Mouse (Mus musculus): ENCODE results near the gene Tbx10. TPM values are rescaled to one million over a fixed set of nuclear protein-coding genes. Genes with fewer than 3 reads are reported as not detected.
A peak's percentile ranks its signal among the peaks of the same experiment; 100 is the strongest.

Gene Tbx10
- not detected in 2 replicates for polyA plus RNA-seq (2014; fragmentation: Nextera tagmentation; extraction: Ambion mirVana)

DNA sequence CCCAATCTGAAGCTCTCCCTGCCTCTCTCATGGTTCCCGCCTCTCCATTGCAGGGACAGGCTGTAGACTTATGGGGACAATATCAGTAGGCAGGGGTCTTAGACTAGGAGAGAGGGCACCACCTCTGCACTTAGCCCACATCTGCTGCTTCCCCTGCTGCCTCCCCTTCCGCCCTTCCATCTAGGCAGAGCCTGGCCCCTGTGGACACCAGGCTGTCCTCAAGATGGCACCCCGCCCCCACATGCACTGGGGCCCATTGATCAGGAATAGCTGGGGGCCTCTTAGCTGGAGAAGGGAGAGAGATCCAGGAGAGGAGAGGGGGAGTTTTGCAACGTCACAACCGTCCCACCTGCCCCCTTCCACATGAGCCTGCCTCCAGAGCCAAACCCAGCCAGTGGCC is at the start of gene Tbx10:
Tbx10 (plus strand) TSS at position 337 of the 400 bp plus-strand sequence.
- WGBS, result 45% methylated on average over 5 of the region's 5 CpGs
- no peaks in the 10 kb centered on the region for H3K27me3 ChIP-seq (ENCODE audit: control insufficient read depth, insufficient read depth, low read length)
- ATAC-seq (ENCODE audit: insufficient number of reproducible peaks, insufficient read depth, low FRiP score, low read depth), result no peak

DNA sequence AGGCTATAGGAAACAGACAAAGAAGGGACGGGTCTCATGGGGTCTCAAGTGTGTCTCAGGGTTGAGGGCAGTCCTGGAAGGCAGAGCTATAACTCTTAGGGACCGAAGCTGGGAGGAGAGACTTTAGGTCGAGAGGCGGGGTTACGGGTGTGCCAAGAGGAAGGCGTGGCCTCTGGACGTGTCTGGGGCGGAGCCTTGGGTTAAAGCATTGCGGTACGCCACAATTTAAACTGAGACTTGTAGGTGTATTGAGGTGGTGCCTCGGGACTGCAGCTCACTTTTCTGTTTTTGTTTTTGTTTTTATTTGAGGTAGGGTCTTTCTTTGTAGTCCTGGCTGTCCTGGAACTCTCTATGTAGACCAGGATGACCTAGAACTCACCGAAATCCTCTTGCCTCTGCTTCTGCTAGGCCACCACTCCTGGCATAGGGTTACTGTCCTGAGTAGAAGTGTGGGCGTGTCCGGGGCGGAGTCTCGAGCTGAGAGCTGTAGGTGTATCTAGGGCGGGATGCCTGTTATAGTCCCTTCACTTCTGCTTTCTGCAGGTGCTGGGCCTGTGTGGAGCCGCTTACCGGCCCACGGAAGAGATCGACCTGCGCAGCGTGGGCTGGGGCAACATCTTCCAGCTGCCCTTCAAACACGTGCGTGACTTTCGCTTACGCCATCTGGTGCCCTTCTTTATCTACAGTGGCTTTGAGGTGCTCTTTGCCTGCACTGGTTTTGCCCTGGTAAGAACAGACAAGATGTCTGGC is 49.4 kb upstream of the Tbx10 start:
- ATAC-seq (ENCODE audit: insufficient number of reproducible peaks, insufficient read depth, low FRiP score, low read depth), result no peak
- Histone ChIP-seq H3K27ac (replicated peaks in 1 of 2; ENCODE audit: control insufficient read depth in 1 of 2, insufficient read depth in 1 of 2, low read depth in 2 of 2, low read length in 2 of 2) (no peak overlapping the region), H3K4me2 (ENCODE audit: low read length) (peak overlapping the region; percentile 56), H3K36me3 (ENCODE audit: control insufficient read depth, insufficient read depth, low read length) (no peaks in the 10 kb centered on the region), H3K27me3 (ENCODE audit: control insufficient read depth, insufficient read depth, low read length) (peaks cover 6% of the 10 kb centered on the region; the same call in 1 of the 2 replicates), H3K9ac (ENCODE audit: low read length) (no peak overlapping the region), H3K4me3 (ENCODE audit: control insufficient read depth in 1 of 2, insufficient read depth in 1 of 2, low read depth in 1 of 2, low read length in 2 of 2) (peak overlapping the region; percentile 7 to 24; a peak in 3 of 4 replicates), H3K9me3 (ENCODE audit: control insufficient read depth, low read length) (no peaks in the 10 kb centered on the region), H3K4me1 (ENCODE audit: control insufficient read depth in 2 of 2, insufficient read depth in 2 of 2, low read length in 2 of 2) (peaks cover 8 to 11% of the 10 kb centered on the region in 2 experiments)
- WGBS, result 17% methylated on average over 27 of the region's 27 CpGs

More for the DNA sequence above, at the start of gene Tbx10:
- Histone ChIP-seq H3K9me3 (ENCODE audit: control insufficient read depth, low read length) (no peaks in the 10 kb centered on the region), H3K4me2 (ENCODE audit: low read length) (no peak within 1 kb of the TSS), H3K4me3 (ENCODE audit: control insufficient read depth in 1 of 2, insufficient read depth in 1 of 2, low read depth in 1 of 2, low read length in 2 of 2) (no peak within 1 kb of the TSS), H3K9ac (ENCODE audit: low read length) (no peak within 1 kb of the TSS), H3K4me1 (ENCODE audit: control insufficient read depth in 2 of 2, insufficient read depth in 2 of 2, low read length in 2 of 2) (no peaks in the 10 kb centered on the region), H3K36me3 (ENCODE audit: control insufficient read depth, insufficient read depth, low read length) (no peaks in the 10 kb centered on the region), H3K27ac (replicated peaks in 1 of 2; ENCODE audit: control insufficient read depth in 1 of 2, insufficient read depth in 1 of 2, low read depth in 2 of 2, low read length in 2 of 2) (no peak within 1 kb of the TSS)

DNA sequence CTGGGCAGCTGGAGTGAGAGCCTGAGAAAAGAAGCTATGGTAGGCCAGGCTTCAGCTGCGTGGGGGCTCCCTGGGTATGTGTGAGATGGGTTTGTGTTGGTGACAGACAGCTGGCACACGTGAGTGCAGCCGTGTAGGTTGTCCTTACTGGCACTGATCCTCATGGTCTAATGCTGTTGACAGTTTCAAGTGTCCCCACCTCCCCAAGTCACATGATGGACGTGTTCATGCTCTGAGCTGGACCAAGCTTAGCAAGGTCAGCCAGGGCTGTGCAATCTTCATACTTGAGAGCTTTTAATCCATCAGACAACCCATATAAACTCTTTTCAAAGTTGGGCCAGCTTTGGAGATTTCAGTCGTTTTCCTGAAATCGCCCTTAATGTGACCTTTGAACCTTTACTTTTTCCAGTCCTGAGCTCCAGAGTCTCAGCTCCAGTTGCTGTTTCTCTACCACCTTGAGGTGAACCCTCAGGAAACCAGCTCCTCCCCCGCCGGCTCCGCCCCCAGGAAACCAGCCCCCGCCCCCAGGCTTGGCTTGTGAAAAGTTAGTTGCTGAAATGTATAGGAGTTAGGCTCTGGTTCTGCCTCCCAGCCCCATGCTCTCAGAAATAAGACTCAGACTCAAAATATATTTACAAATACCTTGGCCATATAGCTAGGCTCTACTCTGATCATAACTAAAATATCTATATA is 46.5 kb upstream of the Tbx10 start:
- Histone ChIP-seq H3K27me3 (ENCODE audit: control insufficient read depth, insufficient read depth, low read length) (peaks cover 6% of the 10 kb centered on the region; the same call in 1 of the 2 replicates), H3K4me3 (ENCODE audit: control insufficient read depth in 1 of 2, insufficient read depth in 1 of 2, low read depth in 1 of 2, low read length in 2 of 2) (no peak overlapping the region), H3K36me3 (ENCODE audit: control insufficient read depth, insufficient read depth, low read length) (no peaks in the 10 kb centered on the region), H3K27ac (replicated peaks in 1 of 2; ENCODE audit: control insufficient read depth in 1 of 2, insufficient read depth in 1 of 2, low read depth in 2 of 2, low read length in 2 of 2) (peak overlapping the region; percentile 21 to 62; a peak in 3 of 4 replicates), H3K9ac (ENCODE audit: low read length) (no peak overlapping the region), H3K4me2 (ENCODE audit: low read length) (no peak overlapping the region), H3K4me1 (ENCODE audit: control insufficient read depth in 2 of 2, insufficient read depth in 2 of 2, low read length in 2 of 2) (peaks cover 8 to 11% of the 10 kb centered on the region in 2 experiments), H3K9me3 (ENCODE audit: control insufficient read depth, low read length) (no peaks in the 10 kb centered on the region)
- peak; percentile 83 for ATAC-seq (ENCODE audit: insufficient number of reproducible peaks, insufficient read depth, low FRiP score, low read depth)
- WGBS, result 13% methylated on average over 10 of the region's 10 CpGs

DNA sequence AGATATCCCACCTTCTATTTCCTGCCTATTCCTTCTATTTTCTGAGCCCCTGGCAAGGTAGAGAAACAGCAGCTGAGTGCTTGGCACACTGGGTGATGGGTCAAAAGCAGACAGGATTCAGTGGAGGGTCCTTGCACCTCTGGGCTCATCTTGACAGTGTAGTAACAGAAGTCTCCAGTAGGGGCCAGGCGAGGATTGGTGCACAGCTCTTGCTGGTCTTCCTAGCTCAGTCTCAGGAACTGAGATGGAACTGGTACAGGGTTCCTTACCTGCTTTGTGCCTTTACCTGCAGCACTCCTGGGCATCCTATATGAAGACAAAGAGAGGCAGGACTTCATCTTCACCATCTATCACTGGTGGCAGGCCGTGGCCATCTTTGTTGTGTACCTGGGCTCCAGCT is 45.8 kb upstream of the Tbx10 start:
- no peaks in the 10 kb centered on the region for H3K9me3 ChIP-seq (ENCODE audit: control insufficient read depth, low read length)
- H3K27ac ChIP-seq (replicated peaks in 1 of 2; ENCODE audit: control insufficient read depth in 1 of 2, insufficient read depth in 1 of 2, low read depth in 2 of 2, low read length in 2 of 2), result no peak overlapping the region
- no peak overlapping the region for H3K4me3 ChIP-seq (ENCODE audit: control insufficient read depth in 1 of 2, insufficient read depth in 1 of 2, low read depth in 1 of 2, low read length in 2 of 2)
- ATAC-seq (ENCODE audit: insufficient number of reproducible peaks, insufficient read depth, low FRiP score, low read depth), result no peak
- peaks cover 8 to 11% of the 10 kb centered on the region in 2 experiments for H3K4me1 ChIP-seq (ENCODE audit: control insufficient read depth in 2 of 2, insufficient read depth in 2 of 2, low read length in 2 of 2)
- H3K4me2 ChIP-seq (ENCODE audit: low read length), result no peak overlapping the region
- 8% methylated on average over 2 of the region's 2 CpGs for WGBS
- no peak overlapping the region for H3K9ac ChIP-seq (ENCODE audit: low read length)
- H3K36me3 ChIP-seq (ENCODE audit: control insufficient read depth, insufficient read depth, low read length), result no peaks in the 10 kb centered on the region
- peaks cover 6% of the 10 kb centered on the region; the same call in 1 of the 2 replicates for H3K27me3 ChIP-seq (ENCODE audit: control insufficient read depth, insufficient read depth, low read length)

DNA sequence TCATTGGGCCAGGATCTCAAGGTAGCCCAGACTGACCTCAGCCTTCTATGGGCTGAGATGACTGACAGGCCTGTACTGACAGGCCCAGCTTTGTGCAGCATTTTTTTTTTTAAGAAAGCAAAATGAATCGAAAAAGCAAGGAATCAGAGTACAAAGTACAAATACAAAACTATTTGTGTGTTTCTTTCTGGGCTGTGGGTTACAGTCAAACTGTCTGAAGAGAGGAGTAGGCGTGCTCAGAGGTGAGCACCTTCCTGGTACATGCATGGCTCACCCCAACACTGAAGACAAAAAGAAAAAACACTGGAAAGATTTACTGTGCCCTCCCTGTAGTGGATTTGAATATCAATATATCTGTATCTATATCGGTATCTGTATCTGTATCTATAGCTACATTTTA is 44.7 kb upstream of the Tbx10 start:
- H3K27me3 ChIP-seq (ENCODE audit: control insufficient read depth, insufficient read depth, low read length), result no peaks in the 10 kb centered on the region
- H3K4me3 ChIP-seq (ENCODE audit: control insufficient read depth in 1 of 2, insufficient read depth in 1 of 2, low read depth in 1 of 2, low read length in 2 of 2), result no peak overlapping the region
- no peak for ATAC-seq (ENCODE audit: insufficient number of reproducible peaks, insufficient read depth, low FRiP score, low read depth)
- H3K36me3 ChIP-seq (ENCODE audit: control insufficient read depth, insufficient read depth, low read length), result no peaks in the 10 kb centered on the region
- H3K27ac ChIP-seq (replicated peaks in 1 of 2; ENCODE audit: control insufficient read depth in 1 of 2, insufficient read depth in 1 of 2, low read depth in 2 of 2, low read length in 2 of 2), result no peak overlapping the region
- no peak overlapping the region for H3K9ac ChIP-seq (ENCODE audit: low read length)
- WGBS, result 72% methylated on average over 3 of the region's 3 CpGs
- H3K9me3 ChIP-seq (ENCODE audit: control insufficient read depth, low read length), result no peaks in the 10 kb centered on the region
- peaks cover 8 to 11% of the 10 kb centered on the region in 2 experiments for H3K4me1 ChIP-seq (ENCODE audit: control insufficient read depth in 2 of 2, insufficient read depth in 2 of 2, low read length in 2 of 2)
- H3K4me2 ChIP-seq (ENCODE audit: low read length), result no peak overlapping the region

DNA sequence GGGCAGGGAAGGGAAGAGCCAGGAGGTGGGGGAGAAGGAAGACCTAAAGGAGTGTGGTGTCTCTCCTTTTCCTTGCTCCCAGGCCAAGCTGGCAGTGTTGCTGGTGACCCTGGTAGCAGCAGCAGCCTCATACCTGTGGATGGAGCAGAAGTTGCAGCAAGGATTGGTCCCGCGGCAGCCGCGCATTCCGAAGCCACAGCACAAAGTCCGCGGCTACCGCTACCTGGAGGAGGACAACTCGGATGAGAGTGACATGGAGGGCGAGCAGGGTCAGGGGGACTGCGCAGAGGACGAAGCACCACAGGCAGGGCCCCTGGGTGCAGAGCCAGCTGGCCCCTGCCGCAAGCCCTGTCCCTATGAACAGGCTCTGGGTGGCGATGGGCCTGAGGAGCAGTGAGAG is 44.0 kb upstream of the Tbx10 start:
- H3K27ac ChIP-seq (replicated peaks in 1 of 2; ENCODE audit: control insufficient read depth in 1 of 2, insufficient read depth in 1 of 2, low read depth in 2 of 2, low read length in 2 of 2), result no peak overlapping the region
- H3K4me2 ChIP-seq (ENCODE audit: low read length), result no peak overlapping the region
- no peaks in the 10 kb centered on the region for H3K9me3 ChIP-seq (ENCODE audit: control insufficient read depth, low read length)
- H3K36me3 ChIP-seq (ENCODE audit: control insufficient read depth, insufficient read depth, low read length), result no peaks in the 10 kb centered on the region
- WGBS, result 70% methylated on average over 14 of the region's 14 CpGs
- peaks cover 6 to 11% of the 10 kb centered on the region in 2 experiments for H3K4me1 ChIP-seq (ENCODE audit: control insufficient read depth in 2 of 2, insufficient read depth in 2 of 2, low read length in 2 of 2)
- H3K4me3 ChIP-seq (ENCODE audit: control insufficient read depth in 1 of 2, insufficient read depth in 1 of 2, low read depth in 1 of 2, low read length in 2 of 2), result no peak overlapping the region
- ATAC-seq (ENCODE audit: insufficient number of reproducible peaks, insufficient read depth, low FRiP score, low read depth), result no peak
- H3K9ac ChIP-seq (ENCODE audit: low read length), result no peak overlapping the region
- H3K27me3 ChIP-seq (ENCODE audit: control insufficient read depth, insufficient read depth, low read length), result no peaks in the 10 kb centered on the region

DNA sequence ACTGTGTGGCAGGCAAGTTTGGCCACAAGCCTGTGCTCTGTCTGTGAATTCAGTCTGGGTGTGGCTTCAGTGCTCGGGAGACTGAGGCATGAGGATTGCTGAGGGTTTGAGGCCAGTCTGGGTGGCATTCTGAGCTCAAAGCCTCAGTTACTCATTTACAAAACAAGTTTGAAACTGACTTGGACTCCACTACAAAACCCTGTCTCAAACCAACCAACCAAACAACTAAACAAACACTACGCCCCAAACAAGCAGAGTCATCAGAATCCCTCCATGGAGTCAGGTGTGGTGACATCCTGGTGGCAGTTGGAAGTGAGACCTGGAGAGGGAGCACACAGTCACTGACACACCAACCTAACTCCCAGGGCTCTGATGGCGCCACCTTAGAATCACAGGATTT is 42.2 kb upstream of the Tbx10 start:
- no peaks in the 10 kb centered on the region for H3K9me3 ChIP-seq (ENCODE audit: control insufficient read depth, low read length)
- WGBS, result 78% methylated on average over 3 of the region's 3 CpGs
- no peak for ATAC-seq (ENCODE audit: insufficient number of reproducible peaks, insufficient read depth, low FRiP score, low read depth)
- no peak overlapping the region for H3K4me2 ChIP-seq (ENCODE audit: low read length)
- H3K4me1 ChIP-seq (ENCODE audit: control insufficient read depth in 2 of 2, insufficient read depth in 2 of 2, low read length in 2 of 2), result peaks cover 6 to 11% of the 10 kb centered on the region in 2 experiments
- H3K9ac ChIP-seq (ENCODE audit: low read length), result no peak overlapping the region
- H3K36me3 ChIP-seq (ENCODE audit: control insufficient read depth, insufficient read depth, low read length), result no peaks in the 10 kb centered on the region
- H3K27ac ChIP-seq (replicated peaks in 1 of 2; ENCODE audit: control insufficient read depth in 1 of 2, insufficient read depth in 1 of 2, low read depth in 2 of 2, low read length in 2 of 2), result no peak overlapping the region
- H3K27me3 ChIP-seq (ENCODE audit: control insufficient read depth, insufficient read depth, low read length), result no peaks in the 10 kb centered on the region
- H3K4me3 ChIP-seq (ENCODE audit: control insufficient read depth in 1 of 2, insufficient read depth in 1 of 2, low read depth in 1 of 2, low read length in 2 of 2), result no peak overlapping the region

Data from heart, embryonic 14.5 days (tissue).